Comparison of ENCODE assay signal across 13 mouse cellular contexts in genomic region chr12:80124211-80124610, GRCm38 (mm10). TPM values are rescaled to one million over a fixed set of nuclear protein-coding genes. Genes with fewer than 3 reads are reported as not detected.
A peak's percentile ranks its signal among the peaks of the same experiment; 100 is the strongest.
DNase-seq lines count a peak whose midpoint lies in the region; ATAC-seq and TF ChIP-seq lines count a peak whose summit lies in the region.
"Had no signal": no experiment of that assay in that cellular context is flagged by ENCODE, and none has a peak within 500 bp of the region (broad histone marks: within the 10 kb centered on the region; RNA-seq: fewer than 3 reads in every experiment).

No protein-coding gene starts in this region.

- no peak for TF ChIP-seq POLR2A in lung, adult 2 months (IDR thresholded peaks at IDR 0.05; ENCODE audit: borderline replicate concordance, extremely low read depth, low read depth, low read length)

- no peaks in the 10 kb centered on the region for H3K9me3 ChIP-seq in hindbrain, embryonic 12.5 days (replicated peaks)
- no peaks in the 10 kb centered on the region for H3K9me3 ChIP-seq in hindbrain, embryonic 13.5 days
- H3K9me3 ChIP-seq in lung, embryonic 16.5 days (ENCODE audit: control insufficient read depth, low read length), result no peaks in the 10 kb centered on the region
- H3K9me3 ChIP-seq: limb, embryonic 15.5 days had no signal

- H3K4me2 ChIP-seq in hindbrain, embryonic 12.5 days (replicated peaks), result no peak overlapping the region
- H3K4me2 ChIP-seq in hindbrain, embryonic 13.5 days, result no peak overlapping the region
- H3K4me2 ChIP-seq in lung, embryonic 16.5 days (ENCODE audit: low read depth, low read length), result no peak overlapping the region
- H3K4me2 ChIP-seq: limb, embryonic 15.5 days had no signal

- H3K4me3 ChIP-seq in hindbrain, embryonic 12.5 days, result no peak overlapping the region
- no peak overlapping the region for H3K4me3 ChIP-seq in hindbrain, embryonic 13.5 days
- H3K4me3 ChIP-seq in lung, embryonic 16.5 days (ENCODE audit: low read length), result no peak overlapping the region
- H3K4me3 ChIP-seq in lung, adult 2 months (replicated peaks; ENCODE audit: extremely low read depth, low read depth, low read length), result no peak overlapping the region
- no peak overlapping the region for H3K4me3 ChIP-seq in gastrocnemius, adult 2 months
- H3K4me3 ChIP-seq: limb, embryonic 15.5 days had no signal

- H3K36me3 ChIP-seq in hindbrain, embryonic 12.5 days, result peaks cover 11% of the 10 kb centered on the region
- peaks cover 10% of the 10 kb centered on the region for H3K36me3 ChIP-seq in hindbrain, embryonic 13.5 days
- peaks cover 10% of the 10 kb centered on the region; the same call in 1 of the 2 replicates for H3K36me3 ChIP-seq in lung, embryonic 16.5 days (ENCODE audit: control insufficient read depth, insufficient read depth, low read length)

- WGBS in hindbrain, embryonic 12.5 days, result 72% methylated on average over 3 of the region's 3 CpGs
- WGBS in hindbrain, embryonic 13.5 days, result 69% methylated on average over 3 of the region's 3 CpGs
- WGBS in lung, embryonic 16.5 days, result 45% methylated on average over 3 of the region's 3 CpGs
- WGBS in lung, adult 2 months, result 58% methylated on average over 3 of the region's 3 CpGs

- ATAC-seq in hindbrain, embryonic 12.5 days (ENCODE audit: low FRiP score), result no peak
- ATAC-seq in hindbrain, embryonic 13.5 days (ENCODE audit: low FRiP score), result no peak
- ATAC-seq in lung, embryonic 16.5 days (ENCODE audit: low read depth), result no peak
- ATAC-seq: CD4-positive, CD25-positive, alpha-beta regulatory T cell, adult 4 months; inflammation-experienced regulatory T-cells, adult 6 months; Patski had no signal

- H3K27ac ChIP-seq in hindbrain, embryonic 12.5 days, result 0 out of 2 replicates have a peak overlapping the region, but pooled peaks have one; percentile 62
- no peak overlapping the region for H3K27ac ChIP-seq in hindbrain, embryonic 13.5 days
- H3K27ac ChIP-seq in lung, embryonic 16.5 days (ENCODE audit: low read length), result peak overlapping the region; percentile 37; the same call in 1 of the 2 replicates
- H3K27ac ChIP-seq in gastrocnemius, adult 2 months, result peak overlapping the region; percentile 69

- no peaks in the 10 kb centered on the region for H3K27me3 ChIP-seq in hindbrain, embryonic 12.5 days
- no peaks in the 10 kb centered on the region for H3K27me3 ChIP-seq in hindbrain, embryonic 13.5 days
- no peaks in the 10 kb centered on the region for H3K27me3 ChIP-seq in lung, embryonic 16.5 days (ENCODE audit: control insufficient read depth, insufficient read depth, low read depth, low read length)
- H3K27me3 ChIP-seq: limb, embryonic 15.5 days; Patski had no signal

- DNase-seq in lung, adult 2 months, result no peak
- peak; percentile 83 for DNase-seq in gastrocnemius, adult 2 months
- peak; percentile 73 for DNase-seq in skeletal muscle tissue, adult 2 months (ENCODE audit: low read depth, low spot score)
- no peak for DNase-seq in spleen, postnatal 10 days (ENCODE audit: low spot score in 2 of 2)
- DNase-seq in urinary bladder, postnatal 10 days (ENCODE audit: low spot score), result no peak
- DNase-seq: cerebellum, postnatal 36 days had no signal

- TF ChIP-seq CTCF in lung, adult 2 months (IDR thresholded peaks at IDR 0.05; ENCODE audit: insufficient read depth, low read length), result no peak
- TF ChIP-seq CTCF in gastrocnemius, adult 2 months (IDR thresholded peaks at IDR 0.05), result no peak

- H3K4me1 ChIP-seq in hindbrain, embryonic 12.5 days, result peaks cover 12% of the 10 kb centered on the region
- peaks cover 26% of the 10 kb centered on the region for H3K4me1 ChIP-seq in hindbrain, embryonic 13.5 days (replicated peaks)
- H3K4me1 ChIP-seq in lung, embryonic 16.5 days (replicated peaks; ENCODE audit: control insufficient read depth, insufficient read depth, low read length), result peaks cover 37% of the 10 kb centered on the region
- peaks cover 18% of the 10 kb centered on the region for H3K4me1 ChIP-seq in lung, adult 2 months (ENCODE audit: control insufficient read depth, insufficient read depth, low read length)

- intact Hi-C loops in gastrocnemius, adult 2 months (cut with DNase I), result no loop called here

- no peak overlapping the region for H3K9ac ChIP-seq in hindbrain, embryonic 12.5 days
- no peak overlapping the region for H3K9ac ChIP-seq in hindbrain, embryonic 13.5 days
- no peak overlapping the region for H3K9ac ChIP-seq in lung, embryonic 16.5 days (ENCODE audit: low read length)
- H3K9ac ChIP-seq: limb, embryonic 15.5 days had no signal

RNA-seq across cellular contexts. Expression of gene Zfp36l1, which starts 11.4 kb away (rescaled TPM):
- polyA plus RNA-seq in hindbrain, embryonic 12.5 days (2016; fragmentation: Nextera tagmentation; extraction: Ambion mirVana), result 87.2 and 92.3 TPM in 2 replicates
- polyA plus RNA-seq in hindbrain, embryonic 13.5 days (2015; fragmentation: Nextera tagmentation; extraction: Ambion mirVana), result 44.6 and 53.1 TPM in 2 replicates
- polyA plus RNA-seq in lung, embryonic 16.5 days (2015; fragmentation: Nextera tagmentation; extraction: Ambion mirVana), result 131 and 152 TPM in 2 replicates
- 261 and 286 TPM in 2 replicates for polyA plus RNA-seq in lung, adult 2 months (2012; rRNA removed)
- total RNA-seq in gastrocnemius, adult 2 months (2021), result 10 to 100 TPM; 25.7 to 46.6 TPM

Comparison
In these comparisons a context has a peak if more than half of its experiments do, and no peak if none do; other contexts are left out.
1. DNase-seq: peak in gastrocnemius, adult 2 months (single experiment) and skeletal muscle tissue, adult 2 months (single experiment); none in lung, adult 2 months (single experiment), spleen, postnatal 10 days (0 of 2) and urinary bladder, postnatal 10 days (single experiment).